Mouse (Mus musculus) megakaryocyte, adult 5-6 weeks (primary cell): Measurements from ENCODE around the gene Serpina1f. TPM values are rescaled to one million over a fixed set of nuclear protein-coding genes. Genes with fewer than 3 reads are reported as not detected.
"Not testable (repeated sequence)": the region's sequence is repeated elsewhere in the genome, so short reads cannot be mapped to it uniquely, and the experiment has no call there.

Source experiments
- ATAC-seq: 2 replicates; pipeline ENCODE4 v1.8.0; 2016; ENCODE audit warnings: mild to moderate bottlenecking, inconsistent platforms; ENCODE audit not compliant: poor library complexity, severe bottlenecking
- total RNA-seq, 2 experiments: library from RNA; stranded (forward) in 1 of 2; stranded (reverse) in 1 of 2; fragments of 153-499, 151-499 nt in 1 of 2; fragments of 221-1000, 200-1000 nt in 1 of 2; gene quantifications; 2 replicates each; pipeline versions ENCODE4 v1.2.3 to v1.2.4; 2015 to 2017

Serpina1f gene
- not detected in 2 replicates for total RNA-seq (2015)
- total RNA-seq (2017) = not detected in 2 replicates

GRCm38 (mm10) chr12:103695429-103695828 lies at the start of gene Serpina1f:
TSS of gene Serpina1f (minus strand) at chr12:103695529.
- no peak for ATAC-seq

- not testable (repeated sequence) for ATAC-seq
Observed at GRCm38 (mm10) chr12:103737791-103738580, 42.7 kb upstream of the Serpina1f start.

GRCm38 (mm10) chr12:103735566-103735965 lies 40.2 kb upstream of the Serpina1f start:
- not testable (repeated sequence) for ATAC-seq

DNA sequence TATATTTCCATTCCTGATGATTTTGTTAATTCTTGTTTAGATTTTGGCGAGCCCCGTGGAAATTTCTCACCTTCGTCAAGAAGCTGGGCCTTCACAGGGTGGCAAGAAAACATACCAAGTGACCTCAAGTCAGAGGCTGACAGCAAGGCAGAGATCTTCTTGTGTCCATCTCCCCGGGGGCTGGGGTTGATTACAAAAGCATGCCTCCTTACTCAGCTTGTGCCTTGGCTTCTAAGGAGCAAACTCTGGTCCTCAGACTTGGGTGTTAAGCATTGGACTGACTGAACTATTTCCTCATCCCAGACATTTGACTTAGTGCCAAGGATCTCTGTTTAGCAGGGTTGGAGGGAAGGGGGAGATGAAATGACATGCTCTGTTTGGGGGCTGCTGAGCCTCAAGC lies 39.8 kb upstream of the Serpina1f start:
- ATAC-seq = not testable (repeated sequence)

- no peak for ATAC-seq
Observed at GRCm38 (mm10) chr12:103711537-103711936, 16.2 kb upstream of the Serpina1f start.

GRCm38 (mm10) chr12:103710405-103710804 lies 15.1 kb upstream of the Serpina1f start:
- no peak for ATAC-seq

- no peak for ATAC-seq
Observed at GRCm38 (mm10) chr12:103706113-103706512, 10.8 kb upstream of the Serpina1f start.

DNA sequence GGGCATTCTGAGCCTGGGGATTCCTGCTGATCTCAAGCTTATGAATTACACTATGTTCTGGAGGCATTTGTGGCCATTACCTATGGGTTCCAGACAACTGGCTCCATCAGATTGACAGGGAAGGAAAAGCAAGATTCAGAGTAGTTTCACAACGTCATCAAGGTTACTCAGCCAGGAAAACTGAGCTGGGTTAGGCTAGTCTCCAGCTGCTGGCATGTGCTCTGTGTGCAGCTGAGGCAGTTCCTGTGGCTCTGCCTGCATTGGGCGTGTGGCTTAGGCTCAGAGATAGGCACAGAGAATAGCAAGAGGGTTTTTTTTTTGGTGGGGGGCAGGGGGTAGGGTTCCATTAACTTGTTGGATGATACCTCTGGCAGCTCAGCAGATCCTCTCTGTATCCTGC lies 10.2 kb upstream of the Serpina1f start:
- no peak for ATAC-seq

DNA sequence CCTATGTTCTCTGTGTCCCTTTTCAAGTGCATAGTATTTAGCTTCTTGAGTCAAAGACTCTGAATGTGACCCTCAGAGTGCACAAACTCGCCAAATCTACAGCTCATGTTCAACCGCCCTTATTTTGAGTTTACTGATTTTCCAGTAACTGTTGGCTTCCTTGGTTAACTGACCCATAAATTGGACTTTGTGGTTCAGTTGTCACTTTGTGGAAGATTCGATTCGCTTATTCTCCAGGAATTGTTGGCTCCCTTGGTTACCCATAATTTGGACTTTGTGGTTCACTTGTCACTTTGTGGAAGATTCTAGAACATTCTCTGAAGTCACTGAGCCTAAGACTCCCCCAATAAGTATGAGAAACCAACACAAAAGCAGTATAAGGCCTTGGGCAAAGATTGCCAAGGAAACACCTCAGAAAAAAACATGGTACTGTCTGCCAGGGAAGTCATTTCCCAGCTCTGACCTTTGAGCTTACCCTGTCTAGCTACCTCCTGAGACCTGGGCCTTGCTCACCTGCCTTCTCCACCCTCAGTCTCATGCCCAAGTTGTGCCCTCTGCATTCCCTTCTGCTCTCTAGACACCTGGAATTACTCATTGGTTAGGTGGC lies 4.9 kb upstream of the Serpina1f start:
- ATAC-seq = no peak

- ATAC-seq = no peak
Observed at GRCm38 (mm10) chr12:103688221-103688814, 7.0 kb downstream of the Serpina1f start.

DNA sequence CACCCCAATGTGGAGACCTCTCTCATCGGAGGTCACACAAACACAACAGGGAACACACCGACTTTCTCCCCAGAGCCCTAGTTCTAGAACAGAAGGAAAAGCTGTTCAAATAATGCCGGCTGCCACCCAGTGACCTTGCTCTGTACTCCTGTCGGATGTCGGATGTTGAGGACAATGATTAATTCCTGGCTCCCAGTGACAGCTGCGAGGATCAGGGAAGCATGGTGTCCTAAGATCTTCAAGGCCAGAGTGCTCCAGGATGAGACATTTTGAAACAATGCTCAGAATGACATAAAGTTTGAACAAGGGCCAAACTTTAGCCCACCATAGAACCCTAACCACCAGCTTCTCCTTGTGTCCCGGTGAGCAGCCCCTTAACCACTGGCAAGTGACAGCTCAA lies 8.3 kb downstream of the Serpina1f start:
- ATAC-seq = no peak

GRCm38 (mm10) chr12:103686050-103686449 lies 9.3 kb downstream of the Serpina1f start:
- ATAC-seq = no peak

DNA sequence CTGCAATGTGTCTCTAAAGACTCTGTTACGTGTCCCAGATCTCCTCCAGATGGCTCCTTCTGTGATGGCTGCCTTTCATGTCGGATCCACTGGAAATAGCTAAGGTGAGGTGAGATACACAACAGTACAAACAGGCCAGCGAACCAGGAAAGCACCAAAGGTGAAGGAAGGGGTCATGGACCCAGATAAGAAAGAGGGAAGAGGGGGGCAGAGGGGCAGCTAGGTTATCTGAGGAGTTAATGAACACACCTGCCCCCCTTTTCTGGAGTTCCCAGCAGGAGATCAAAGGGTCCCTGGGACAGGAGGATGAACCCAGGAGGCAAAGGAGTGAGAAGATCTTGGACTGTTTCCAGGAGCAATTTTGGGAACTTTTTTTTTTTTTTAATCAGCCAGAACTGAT lies 9.9 kb downstream of the Serpina1f start:
- no peak for ATAC-seq

- no peak for ATAC-seq
Observed at GRCm38 (mm10) chr12:103683775-103684174, 11.6 kb downstream of the Serpina1f start.

DNA sequence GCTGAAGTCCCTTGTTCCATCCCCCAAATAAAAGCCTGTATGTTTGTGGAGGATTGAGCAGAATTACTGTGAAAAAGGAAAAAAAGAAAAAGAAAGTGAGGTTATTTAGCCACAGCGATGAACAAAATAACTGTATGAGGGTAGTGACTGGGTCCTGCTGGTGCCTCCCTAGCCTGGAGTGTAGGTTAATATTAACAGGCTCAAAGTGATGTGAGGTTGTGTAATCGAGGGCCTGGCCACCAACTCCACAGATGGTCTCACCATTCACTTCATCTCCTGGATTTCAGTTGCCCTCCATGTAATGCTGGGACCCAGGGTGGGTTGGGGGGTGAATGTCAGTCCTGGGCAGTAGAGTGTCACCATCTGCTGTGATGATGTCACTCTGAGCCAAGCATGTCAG lies 13.6 kb downstream of the Serpina1f start:
- no peak for ATAC-seq

- ATAC-seq = no peak
Observed at GRCm38 (mm10) chr12:103681169-103681568, 14.2 kb downstream of the Serpina1f start.

- ATAC-seq = not testable (repeated sequence)
Observed at GRCm38 (mm10) chr12:103679853-103680252, 15.5 kb downstream of the Serpina1f start.

DNA sequence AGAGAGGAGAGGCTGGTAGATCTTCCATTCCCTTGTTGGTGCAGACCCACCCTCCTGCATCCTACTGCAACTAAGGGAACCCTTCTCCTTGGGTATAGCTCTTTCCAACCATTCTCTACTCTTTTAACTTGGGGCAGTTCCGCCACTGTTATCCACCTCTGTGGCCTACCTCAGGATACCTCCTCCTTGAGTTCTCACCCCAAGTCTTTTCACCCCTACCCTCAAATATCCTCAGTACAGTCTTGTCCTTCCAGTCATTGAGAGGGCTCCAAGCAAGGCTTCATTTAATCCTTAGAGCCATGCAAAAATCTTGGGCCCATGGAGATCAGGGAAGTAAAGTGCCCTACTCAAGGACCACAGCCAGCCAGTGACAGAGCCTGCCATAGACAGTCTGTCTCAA lies 19.3 kb downstream of the Serpina1f start, which contains the start of gene Serpina16:
Serpina16 (minus strand) TSS at position 101 of the 400 bp plus-strand sequence.
- ATAC-seq = no peak

GRCm38 (mm10) chr12:103673179-103673578 lies 22.1 kb downstream of the Serpina1f start:
- no peak for ATAC-seq

- no peak for ATAC-seq
Observed at GRCm38 (mm10) chr12:103671483-103671882, 23.8 kb downstream of the Serpina1f start.

DNA sequence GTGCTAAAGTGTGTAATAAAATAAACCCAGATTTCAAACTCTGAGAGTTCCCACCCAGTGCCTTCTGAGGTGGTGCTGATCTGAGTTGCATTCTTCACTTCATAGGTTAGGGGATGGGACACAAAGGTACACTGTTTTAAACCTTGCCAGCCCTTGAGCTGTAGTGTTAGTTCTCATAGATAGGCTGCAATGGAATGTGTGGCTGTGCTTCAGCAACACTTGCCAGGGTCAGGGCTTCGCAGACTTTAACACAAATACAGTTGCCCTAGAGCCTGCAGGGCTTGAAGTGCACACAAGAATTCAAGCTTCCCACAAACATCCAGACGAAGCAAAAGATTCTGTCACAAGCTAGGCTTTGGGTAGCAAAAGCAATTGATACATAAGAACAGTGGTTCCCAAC lies 24.4 kb downstream of the Serpina1f start:
- no peak for ATAC-seq

DNA sequence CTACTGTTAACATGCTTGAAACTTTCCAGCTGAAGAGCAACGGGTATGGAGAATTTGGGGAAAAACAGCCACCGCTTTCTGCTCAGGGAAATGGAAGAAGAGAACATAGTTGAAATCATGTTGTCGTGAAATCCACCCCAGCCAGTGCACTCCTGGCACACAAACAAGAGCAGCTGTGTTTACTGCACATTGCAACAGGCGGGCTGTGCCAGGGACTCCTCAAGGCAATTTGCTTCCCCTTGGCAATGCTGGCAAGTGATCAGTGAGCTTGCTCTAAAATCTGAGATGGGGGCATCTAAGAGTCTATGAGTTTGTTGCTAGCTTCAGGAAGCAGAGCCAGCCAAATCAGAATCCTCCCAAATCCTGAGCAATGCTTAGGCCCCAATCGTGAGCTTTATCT lies 25.0 kb downstream of the Serpina1f start:
- no peak for ATAC-seq
